In the genomic region with DNA sequence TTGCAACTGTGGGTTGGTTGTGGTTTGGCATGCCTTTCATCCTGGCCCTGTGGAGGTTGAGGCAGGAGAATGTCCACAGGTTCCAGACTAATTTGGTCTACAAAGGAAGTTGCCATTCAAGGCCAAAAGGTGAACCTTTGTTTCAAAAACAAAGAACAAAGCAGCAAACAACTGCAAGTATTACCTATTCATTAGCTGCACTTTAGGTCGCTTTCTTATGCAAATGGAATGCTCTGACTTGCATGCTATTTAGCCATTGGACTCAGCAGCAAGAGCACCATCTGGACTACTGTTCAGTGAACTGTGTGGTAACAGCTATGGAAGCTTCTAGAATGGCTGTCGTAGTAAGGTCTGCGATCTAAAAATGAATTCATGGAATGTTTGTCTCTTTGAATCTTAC, we compare ENCODE assay signal across 20 mouse cellular contexts. TPM values are rescaled to one million over a fixed set of nuclear protein-coding genes. Genes with fewer than 3 reads are reported as not detected.
DNase-seq lines count a peak whose midpoint lies in the region; ATAC-seq and TF ChIP-seq lines count a peak whose summit lies in the region.
"Had no signal": no experiment of that assay in that cellular context is flagged by ENCODE, and none has a peak within 500 bp of the region (broad histone marks: within the 10 kb centered on the region; RNA-seq: fewer than 3 reads in every experiment).

No protein-coding gene starts in this region.

- H3K27me3 ChIP-seq in forebrain, embryonic 12.5 days = peaks cover 4% of the 10 kb centered on the region; the same call in 1 of the 2 replicates
- no peaks in the 10 kb centered on the region for H3K27me3 ChIP-seq in forebrain, embryonic 13.5 days
- H3K27me3 ChIP-seq in heart, embryonic 15.5 days = no peaks in the 10 kb centered on the region
- H3K27me3 ChIP-seq: CH12.LX; limb, embryonic 15.5 days; liver, embryonic 15.5 days; midbrain, embryonic 12.5 days; Patski had no signal

- no peak overlapping the region for H3K27ac ChIP-seq in forebrain, embryonic 12.5 days
- no peak overlapping the region for H3K27ac ChIP-seq in forebrain, embryonic 13.5 days
- peak overlapping the region; percentile 69 for H3K27ac ChIP-seq in heart, embryonic 15.5 days
- H3K27ac ChIP-seq: embryonic facial prominence, embryonic 10.5 days; hindbrain, embryonic 10.5 days; limb, embryonic 15.5 days; liver, embryonic 15.5 days; midbrain, embryonic 12.5 days had no signal

- 35% methylated on average over 3 of the region's 3 CpGs for WGBS in forebrain, embryonic 12.5 days
- WGBS in forebrain, embryonic 13.5 days = 30% methylated on average over 3 of the region's 3 CpGs
- WGBS in heart, embryonic 15.5 days = 83% methylated on average over 3 of the region's 3 CpGs

- ATAC-seq in forebrain, embryonic 12.5 days (ENCODE audit: low FRiP score) = peak; percentile 57; the same call in 1 of the 2 replicates
- no peak for ATAC-seq in forebrain, embryonic 13.5 days
- no peak for ATAC-seq in heart, embryonic 15.5 days (replicated peaks; ENCODE audit: insufficient number of reproducible peaks, insufficient read depth, low FRiP score, low read depth)
- ATAC-seq: Patski had no signal

- H3K4me1 ChIP-seq in forebrain, embryonic 12.5 days = no peaks in the 10 kb centered on the region
- peaks cover 7% of the 10 kb centered on the region; the same call in 1 of the 2 replicates for H3K4me1 ChIP-seq in forebrain, embryonic 13.5 days
- H3K4me1 ChIP-seq in heart, embryonic 15.5 days (replicated peaks) = peaks cover 30% of the 10 kb centered on the region
- H3K4me1 ChIP-seq: embryonic facial prominence, embryonic 10.5 days; hindbrain, embryonic 10.5 days; limb, embryonic 15.5 days had no signal

- H3K4me2 ChIP-seq in forebrain, embryonic 12.5 days = no peak overlapping the region
- no peak overlapping the region for H3K4me2 ChIP-seq in forebrain, embryonic 13.5 days
- H3K4me2 ChIP-seq in heart, embryonic 15.5 days = no peak overlapping the region
- H3K4me2 ChIP-seq: heart, embryonic 11.5 days; limb, embryonic 15.5 days; liver, embryonic 15.5 days; midbrain, embryonic 12.5 days had no signal

- TF ChIP-seq CTCF in brain, embryonic 14.5 days (IDR thresholded peaks at IDR 0.05; ENCODE audit: borderline replicate concordance, extremely low read depth, insufficient read depth, insufficient read length) = no peak

- H3K9ac ChIP-seq in forebrain, embryonic 12.5 days = no peak overlapping the region
- H3K9ac ChIP-seq in forebrain, embryonic 13.5 days = no peak overlapping the region
- H3K9ac ChIP-seq in heart, embryonic 15.5 days = no peak overlapping the region
- H3K9ac ChIP-seq: limb, embryonic 15.5 days; liver, embryonic 15.5 days; midbrain, embryonic 12.5 days had no signal

- no peaks in the 10 kb centered on the region for H3K36me3 ChIP-seq in forebrain, embryonic 12.5 days (replicated peaks)
- no peaks in the 10 kb centered on the region for H3K36me3 ChIP-seq in forebrain, embryonic 13.5 days (ENCODE audit: poor library complexity, severe bottlenecking)
- no peaks in the 10 kb centered on the region for H3K36me3 ChIP-seq in heart, embryonic 15.5 days
- H3K36me3 ChIP-seq: embryonic facial prominence, embryonic 10.5 days; hindbrain, embryonic 10.5 days; limb, embryonic 15.5 days; liver, embryonic 15.5 days; midbrain, embryonic 12.5 days had no signal

- TF ChIP-seq POLR2A in brain, embryonic 14.5 days (IDR thresholded peaks at IDR 0.05; ENCODE audit: borderline replicate concordance, extremely low read depth, insufficient read depth, insufficient read length, poor library complexity, severe bottlenecking) = no peak

- H3K4me3 ChIP-seq in forebrain, embryonic 12.5 days (replicated peaks) = no peak overlapping the region
- H3K4me3 ChIP-seq in forebrain, embryonic 13.5 days = no peak overlapping the region
- no peak overlapping the region for H3K4me3 ChIP-seq in heart, embryonic 15.5 days
- H3K4me3 ChIP-seq: embryonic facial prominence, embryonic 10.5 days; hindbrain, embryonic 10.5 days; limb, embryonic 15.5 days; liver, embryonic 15.5 days; midbrain, embryonic 12.5 days had no signal

- no peak for DNase-seq in heart, adult 8-10 months (ENCODE audit: low spot score)
- DNase-seq in ES-CJ7 (ENCODE audit: low read depth, low spot score) = peak; percentile 99
- DNase-seq in brain, embryonic 14.5 days (ENCODE audit: low read depth) = peak; percentile 64
- DNase-seq in frontal cortex, postnatal 10 days (ENCODE audit: low spot score in 2 of 2) = no peak
- DNase-seq: cerebellum, adult 8-10 months; gastrocnemius, postnatal 14 days; kidney, adult 18-20 months; kidney, postnatal 14 days; thymus, postnatal 14 days had no signal

- H3K9me3 ChIP-seq in forebrain, embryonic 12.5 days = no peaks in the 10 kb centered on the region
- H3K9me3 ChIP-seq in forebrain, embryonic 13.5 days (replicated peaks) = no peaks in the 10 kb centered on the region
- H3K9me3 ChIP-seq in heart, embryonic 15.5 days (replicated peaks) = no peaks in the 10 kb centered on the region
- H3K9me3 ChIP-seq: embryonic facial prominence, embryonic 10.5 days; hindbrain, embryonic 10.5 days; limb, embryonic 15.5 days; liver, embryonic 15.5 days; midbrain, embryonic 12.5 days had no signal

RNA-seq across cellular contexts. Expression of a gene that starts 11.8 kb away (rescaled TPM):
- 22.4 and 25.6 TPM in 2 replicates for polyA plus RNA-seq in forebrain, embryonic 12.5 days (2016; fragmentation: Nextera tagmentation; extraction: Ambion mirVana)
- 14.4 and 14.7 TPM in 2 replicates for polyA plus RNA-seq in forebrain, embryonic 13.5 days (2015; fragmentation: Nextera tagmentation; extraction: Ambion mirVana)
- polyA plus RNA-seq in heart, embryonic 15.5 days (2015; fragmentation: Nextera tagmentation; extraction: Ambion mirVana) = 22.5 and 23.2 TPM in 2 replicates
- 100 to 1,000 TPM; 140 to 190 (median 176) TPM for total RNA-seq in heart, adult 8-10 months (2022)
- 22.7 and 31.0 TPM in 2 replicates for polyA plus RNA-seq in brain, embryonic 14.5 days (2012; rRNA removed)

RNA-seq across cellular contexts. Expression of a gene that starts 34.0 kb away (rescaled TPM):
- 3.1 and 3.4 TPM in 2 replicates for polyA plus RNA-seq in forebrain, embryonic 12.5 days (2016; fragmentation: Nextera tagmentation; extraction: Ambion mirVana)
- polyA plus RNA-seq in forebrain, embryonic 13.5 days (2015; fragmentation: Nextera tagmentation; extraction: Ambion mirVana) = 3.1 TPM in 2 replicates
- 17.8 and 19.0 TPM in 2 replicates for polyA plus RNA-seq in heart, embryonic 15.5 days (2015; fragmentation: Nextera tagmentation; extraction: Ambion mirVana)
- 10 to 100 TPM; 13.2 to 14.5 (median 13.5) TPM for total RNA-seq in heart, adult 8-10 months (2022)
- polyA plus RNA-seq in brain, embryonic 14.5 days (2012; rRNA removed) = 2.9 and 3.9 TPM in 2 replicates

Comparison
In these comparisons a context has a peak if more than half of its experiments do, and no peak if none do; other contexts are left out.
1. DNase-seq: peak in ES-CJ7 (single experiment) and brain, embryonic 14.5 days (single experiment); none in heart, adult 8-10 months (single experiment) and frontal cortex, postnatal 10 days (0 of 2).